Mouse (Mus musculus): ENCODE measurements around the gene Olfr1061. TPM values are rescaled to one million over a fixed set of nuclear protein-coding genes. Genes with fewer than 3 reads are reported as not detected.
"Not testable (repeated sequence)": the region's sequence is repeated elsewhere in the genome, so short reads cannot be mapped to it uniquely, and the experiment has no call there.

Olfr1061 gene
- polyA plus RNA-seq, 1 experiment from 2014 or later: not detected

DNA sequence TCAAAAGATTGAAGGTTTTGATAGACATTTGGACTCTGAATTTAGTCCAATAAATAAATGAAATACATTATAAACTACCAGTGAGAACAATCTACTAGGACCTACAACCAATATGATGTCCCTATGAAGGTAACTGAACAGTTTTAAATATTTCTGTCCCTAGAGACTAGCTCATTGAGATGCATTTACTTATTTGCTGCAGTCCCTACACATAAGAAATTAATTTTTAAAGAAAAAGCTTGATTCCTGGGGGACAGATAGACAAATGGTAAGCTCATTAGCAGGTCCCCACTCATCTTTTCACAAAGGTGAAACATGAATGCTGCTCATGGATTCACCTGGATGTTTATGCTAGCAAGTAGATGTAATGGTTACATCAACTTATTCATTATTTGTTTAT lies 35.6 kb downstream of the Olfr1061 start, which contains the start of gene Olfr1057:
Olfr1057 (minus strand) TSS at position 101 of the 400 bp plus-strand sequence.
- Histone ChIP-seq H3K27ac (ENCODE audit: low read length) (no peak within 1 kb of the TSS), H3K9me3 (replicated peaks; ENCODE audit: control insufficient read depth, low read length, poor library complexity, severe bottlenecking) (no peaks in the 10 kb centered on the region), H3K4me1 (ENCODE audit: control insufficient read depth, insufficient read depth, low read length) (no peaks in the 10 kb centered on the region), H3K4me2 (ENCODE audit: low read length) (no peak within 1 kb of the TSS), H3K36me3 (ENCODE audit: control insufficient read depth, insufficient read depth, low read length) (no peaks in the 10 kb centered on the region), H3K27me3 (ENCODE audit: control insufficient read depth, insufficient read depth, low read depth, low read length) (no peaks in the 10 kb centered on the region), H3K4me3 (ENCODE audit: low read depth, low read length) (no peak within 1 kb of the TSS), H3K9ac (ENCODE audit: low read depth, low read length) (no peak within 1 kb of the TSS)
- no peak for ATAC-seq

DNA sequence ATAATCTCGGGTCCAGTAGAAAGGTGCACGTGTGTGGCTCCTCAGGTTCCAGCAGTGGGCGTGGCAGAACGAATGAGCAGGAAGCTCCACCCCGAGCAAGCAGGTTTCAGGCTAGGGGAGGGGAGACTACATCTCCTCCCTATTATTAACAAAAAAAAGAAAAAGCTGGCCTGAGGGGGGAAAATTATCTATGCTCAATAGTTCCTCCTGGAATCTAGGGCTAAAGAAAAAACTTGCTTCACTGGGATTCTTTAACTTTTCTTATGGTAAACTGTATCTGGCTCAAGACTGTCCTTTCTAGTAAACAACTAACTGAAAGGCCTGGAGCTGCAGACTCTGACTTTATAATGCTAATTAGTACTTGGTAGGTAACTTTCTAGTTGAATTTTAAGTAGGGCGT lies 47.5 kb downstream of the Olfr1061 start:
- not testable (repeated sequence) for H3K36me3 ChIP-seq (ENCODE audit: control insufficient read depth, insufficient read depth, low read length); H3K9me3 ChIP-seq (replicated peaks; ENCODE audit: control insufficient read depth, low read length, poor library complexity, severe bottlenecking); H3K27ac ChIP-seq (ENCODE audit: low read length); H3K9ac ChIP-seq (ENCODE audit: low read depth, low read length); H3K4me1 ChIP-seq (ENCODE audit: control insufficient read depth, insufficient read depth, low read length); H3K27me3 ChIP-seq (ENCODE audit: control insufficient read depth, insufficient read depth, low read depth, low read length); H3K4me3 ChIP-seq (ENCODE audit: low read depth, low read length); H3K4me2 ChIP-seq (ENCODE audit: low read length); ATAC-seq
- WGBS: 80% methylated on average over 1 of the region's 6 CpGs

Other genes starting within 250 kb of the Olfr1061 start
- gene Olfr1043, start 246.5 kb downstream of the Olfr1061 start, polyA plus RNA-seq (2015; fragmentation: Nextera tagmentation; extraction: Ambion mirVana): not detected in 2 replicates
- not detected in 2 replicates for gene Olfr1044, start 236.2 kb downstream of the Olfr1061 start, polyA plus RNA-seq (2015; fragmentation: Nextera tagmentation; extraction: Ambion mirVana)
- gene Olfr52, start 228.4 kb downstream of the Olfr1061 start, polyA plus RNA-seq (2015; fragmentation: Nextera tagmentation; extraction: Ambion mirVana): not detected in 2 replicates
- not detected in 2 replicates for gene Olfr1045, start 211.0 kb downstream of the Olfr1061 start, polyA plus RNA-seq (2015; fragmentation: Nextera tagmentation; extraction: Ambion mirVana)
- gene Olfr1046, start 194.7 kb downstream of the Olfr1061 start, polyA plus RNA-seq (2015; fragmentation: Nextera tagmentation; extraction: Ambion mirVana): not detected in 2 replicates
- not detected in 2 replicates for gene Olfr1047, start 182.6 kb downstream of the Olfr1061 start, polyA plus RNA-seq (2015; fragmentation: Nextera tagmentation; extraction: Ambion mirVana)
- not detected in 2 replicates for gene Olfr1048, start 173.8 kb downstream of the Olfr1061 start, polyA plus RNA-seq (2015; fragmentation: Nextera tagmentation; extraction: Ambion mirVana)
- gene Olfr1049, start 155.7 kb downstream of the Olfr1061 start, polyA plus RNA-seq (2015; fragmentation: Nextera tagmentation; extraction: Ambion mirVana): not detected in 2 replicates
- gene Olfr1051, start 135.0 kb downstream of the Olfr1061 start, polyA plus RNA-seq (2015; fragmentation: Nextera tagmentation; extraction: Ambion mirVana): not detected in 2 replicates
- gene Olfr1052, start 121.6 kb downstream of the Olfr1061 start, polyA plus RNA-seq (2015; fragmentation: Nextera tagmentation; extraction: Ambion mirVana): not detected in 2 replicates
- not detected in 2 replicates for gene Olfr1053, start 98.8 kb downstream of the Olfr1061 start, polyA plus RNA-seq (2015; fragmentation: Nextera tagmentation; extraction: Ambion mirVana)
- gene Olfr1054, start 78.6 kb downstream of the Olfr1061 start, polyA plus RNA-seq (2015; fragmentation: Nextera tagmentation; extraction: Ambion mirVana): not detected in 2 replicates
- gene Olfr1055, start 63.8 kb downstream of the Olfr1061 start, polyA plus RNA-seq (2015; fragmentation: Nextera tagmentation; extraction: Ambion mirVana): not detected in 2 replicates
- not detected in 2 replicates for gene Olfr1056, start 51.6 kb downstream of the Olfr1061 start, polyA plus RNA-seq (2015; fragmentation: Nextera tagmentation; extraction: Ambion mirVana)
- gene Olfr1057, start 35.7 kb downstream of the Olfr1061 start, polyA plus RNA-seq (2015; fragmentation: Nextera tagmentation; extraction: Ambion mirVana): not detected in 2 replicates
- gene Olfr1058, start 25.5 kb downstream of the Olfr1061 start, polyA plus RNA-seq (2015; fragmentation: Nextera tagmentation; extraction: Ambion mirVana): not detected in 2 replicates
- gene Olfr1062, start 12.7 kb upstream of the Olfr1061 start, polyA plus RNA-seq (2015; fragmentation: Nextera tagmentation; extraction: Ambion mirVana): not detected in 2 replicates
- not detected in 2 replicates for gene Olfr1065, start 36.5 kb upstream of the Olfr1061 start, polyA plus RNA-seq (2015; fragmentation: Nextera tagmentation; extraction: Ambion mirVana)
- gene Olfr1066, start 42.2 kb upstream of the Olfr1061 start, polyA plus RNA-seq (2015; fragmentation: Nextera tagmentation; extraction: Ambion mirVana): not detected in 2 replicates
- not detected in 2 replicates for gene Olfr228, start 73.3 kb upstream of the Olfr1061 start, polyA plus RNA-seq (2015; fragmentation: Nextera tagmentation; extraction: Ambion mirVana)
- gene Olfr1076, start 94.4 kb upstream of the Olfr1061 start, polyA plus RNA-seq (2015; fragmentation: Nextera tagmentation; extraction: Ambion mirVana): not detected in 2 replicates
- 0.10 TPM in 1 of 2 replicates, not detected in the other for gene Olfr1079, start 128.4 kb upstream of the Olfr1061 start, polyA plus RNA-seq (2015; fragmentation: Nextera tagmentation; extraction: Ambion mirVana)
- gene Olfr1080, start 144.2 kb upstream of the Olfr1061 start, polyA plus RNA-seq (2015; fragmentation: Nextera tagmentation; extraction: Ambion mirVana): not detected in 2 replicates
- gene Olfr1082, start 184.9 kb upstream of the Olfr1061 start, polyA plus RNA-seq (2015; fragmentation: Nextera tagmentation; extraction: Ambion mirVana): not detected in 2 replicates
- gene Olfr1084, start 225.7 kb upstream of the Olfr1061 start, polyA plus RNA-seq (2015; fragmentation: Nextera tagmentation; extraction: Ambion mirVana): not detected in 2 replicates
- gene Olfr1085, start 248.0 kb upstream of the Olfr1061 start, polyA plus RNA-seq (2015; fragmentation: Nextera tagmentation; extraction: Ambion mirVana): not detected in 2 replicates

All from midbrain, embryonic 16.5 days (tissue).